Mouse (Mus musculus) common myeloid progenitor, adult 5-6 weeks (primary cell): ENCODE results near the gene Lrrc75b. TPM values are rescaled to one million over a fixed set of nuclear protein-coding genes. Genes with fewer than 3 reads are reported as not detected.
"Not testable (repeated sequence)": the region's sequence is repeated elsewhere in the genome, so short reads cannot be mapped to it uniquely, and the experiment has no call there.

Experiments used
- ATAC-seq: replicated peaks from 2 replicates; pipeline ENCODE4 v1.8.0; 2016; ENCODE audit warnings: low read depth, mild to moderate bottlenecking, moderate TSS enrichment, inconsistent platforms; ENCODE audit not compliant: poor library complexity, severe bottlenecking
- total RNA-seq: library from RNA; stranded (forward); fragments of 200-1000, 187-1606 nt; gene quantifications from 2 replicates; pipeline ENCODE4 v1.2.3, GENCODE M21; 2017

Lrrc75b gene
- total RNA-seq, 1 experiment from 2014 or later: not detected

GRCm38 (mm10) chr10:75568441-75568840 lies 8.3 kb upstream of the Lrrc75b start:
- ATAC-seq: no peak

- ATAC-seq: no peak
Measured at GRCm38 (mm10) chr10:75568029-75568428, 7.9 kb upstream of the Lrrc75b start.

GRCm38 (mm10) chr10:75566765-75567164 lies 6.6 kb upstream of the Lrrc75b start:
- ATAC-seq: not testable (repeated sequence)

- ATAC-seq: no peak
Measured at GRCm38 (mm10) chr10:75566321-75566720, 6.2 kb upstream of the Lrrc75b start.

- no peak for ATAC-seq
Measured at GRCm38 (mm10) chr10:75565906-75566305, 5.8 kb upstream of the Lrrc75b start.

- peak; percentile 88 for ATAC-seq
Measured at GRCm38 (mm10) chr10:75565436-75565835, 5.3 kb upstream of the Lrrc75b start.

GRCm38 (mm10) chr10:75564687-75565265 lies 4.6 kb upstream of the Lrrc75b start:
- peak; percentile 19 for ATAC-seq

- no peak for ATAC-seq
Measured at GRCm38 (mm10) chr10:75562596-75562995, 2.5 kb upstream of the Lrrc75b start.

- ATAC-seq: no peak
Measured at GRCm38 (mm10) chr10:75561071-75561654, 1.0 kb upstream of the Lrrc75b start, which contains the start of gene Ggt1. TSS of gene Ggt1 (plus strand) at chr10:75561604.

GRCm38 (mm10) chr10:75560549-75560899 lies 394 bp upstream of the Lrrc75b start:
- ATAC-seq: no peak

GRCm38 (mm10) chr10:75559041-75559675 lies 972 bp downstream of the Lrrc75b start:
- no peak for ATAC-seq

GRCm38 (mm10) chr10:75558515-75558914 lies 1.6 kb downstream of the Lrrc75b start:
- ATAC-seq: no peak

- no peak for ATAC-seq
Measured at GRCm38 (mm10) chr10:75556026-75556425, 4.1 kb downstream of the Lrrc75b start.

- ATAC-seq: no peak
Measured at GRCm38 (mm10) chr10:75555557-75555956, 4.6 kb downstream of the Lrrc75b start.

GRCm38 (mm10) chr10:75554090-75554489 lies 6.0 kb downstream of the Lrrc75b start:
- ATAC-seq: peak; percentile 77

- ATAC-seq: no peak
Measured at GRCm38 (mm10) chr10:75552701-75553450, 7.3 kb downstream of the Lrrc75b start.

- no peak for ATAC-seq
Measured at GRCm38 (mm10) chr10:75552106-75552505, 8.0 kb downstream of the Lrrc75b start.

- peak; percentile 74 for ATAC-seq
Measured at GRCm38 (mm10) chr10:75551175-75551574, 9.0 kb downstream of the Lrrc75b start.

GRCm38 (mm10) chr10:75549886-75550285 lies 10.2 kb downstream of the Lrrc75b start:
- ATAC-seq: no peak

GRCm38 (mm10) chr10:75548486-75548885 lies 11.6 kb downstream of the Lrrc75b start:
- no peak for ATAC-seq

- ATAC-seq: no peak
Measured at GRCm38 (mm10) chr10:75547901-75548300, 12.2 kb downstream of the Lrrc75b start.
